Mouse (Mus musculus): ENCODE results near the gene Cldn9. TPM values are rescaled to one million over a fixed set of nuclear protein-coding genes. Genes with fewer than 3 reads are reported as not detected.

The Cldn9 gene
- total RNA-seq (2021) = not detected
- long read RNA-seq, experiment 1 = 0 reads
- long read RNA-seq, experiment 2 = 0 reads

DNA sequence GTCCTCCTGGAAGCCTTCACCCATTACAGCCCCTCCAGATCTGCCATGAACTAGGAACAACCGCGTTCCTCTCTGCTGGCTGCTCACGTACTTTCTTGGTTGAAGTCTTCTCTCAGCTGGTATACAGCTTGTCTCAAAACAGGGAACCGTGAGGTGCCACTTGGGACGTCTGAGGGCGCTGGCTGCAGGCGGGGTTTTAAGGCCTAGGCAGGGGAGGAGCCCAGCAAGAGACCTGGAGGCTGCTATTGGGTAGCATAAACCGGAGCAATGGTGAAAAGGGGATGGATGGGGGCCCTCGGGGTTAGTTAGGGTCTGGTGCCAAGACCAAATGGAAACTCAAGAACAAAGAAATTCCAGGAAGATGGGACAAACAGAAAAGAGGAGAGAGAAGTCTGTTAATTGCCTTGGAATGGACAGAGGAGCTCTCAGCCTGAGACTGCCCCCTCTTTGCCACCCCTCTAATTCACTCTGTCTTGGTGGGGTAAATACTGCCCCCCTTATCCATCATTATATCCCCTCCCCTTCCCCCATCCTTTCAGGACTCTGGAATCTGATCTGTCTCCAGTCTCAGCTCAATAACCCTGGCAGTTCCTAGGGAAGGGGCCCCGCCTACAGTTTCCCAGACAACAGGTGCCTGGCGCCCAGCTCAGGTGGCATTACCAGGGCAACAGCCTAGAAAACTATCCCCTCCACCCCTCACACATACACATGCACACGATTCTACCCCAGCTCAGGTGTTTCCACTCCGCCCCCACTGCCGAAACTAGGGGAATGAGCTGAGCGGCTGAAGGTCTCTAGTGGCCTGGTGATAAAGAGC is at the start of gene Cldn9:
Gene Cldn9 (minus strand): TSS at position 171 of the 817 bp plus-strand sequence.
- DNase-seq = no peak

DNA sequence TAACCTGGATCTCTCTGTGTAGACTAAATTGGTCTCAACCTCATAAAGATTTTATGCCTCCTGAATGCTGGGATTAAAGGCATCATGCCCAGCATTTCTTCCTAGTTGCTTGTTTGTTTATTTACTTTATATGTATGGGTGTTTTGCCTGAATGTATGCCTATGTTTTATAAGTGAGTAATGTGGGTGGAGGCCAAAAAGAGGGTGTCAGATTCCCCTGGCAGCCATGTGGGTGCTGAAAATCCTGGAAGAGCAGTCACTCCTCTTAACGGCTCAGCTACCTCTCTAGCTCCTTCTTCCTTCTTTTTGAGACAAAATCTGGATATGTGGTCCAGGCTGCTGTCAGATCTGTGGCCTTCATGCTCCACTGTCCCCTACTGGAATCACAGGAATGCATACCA is 46.6 kb upstream of the Cldn9 start:
- no peak for DNase-seq

DNA sequence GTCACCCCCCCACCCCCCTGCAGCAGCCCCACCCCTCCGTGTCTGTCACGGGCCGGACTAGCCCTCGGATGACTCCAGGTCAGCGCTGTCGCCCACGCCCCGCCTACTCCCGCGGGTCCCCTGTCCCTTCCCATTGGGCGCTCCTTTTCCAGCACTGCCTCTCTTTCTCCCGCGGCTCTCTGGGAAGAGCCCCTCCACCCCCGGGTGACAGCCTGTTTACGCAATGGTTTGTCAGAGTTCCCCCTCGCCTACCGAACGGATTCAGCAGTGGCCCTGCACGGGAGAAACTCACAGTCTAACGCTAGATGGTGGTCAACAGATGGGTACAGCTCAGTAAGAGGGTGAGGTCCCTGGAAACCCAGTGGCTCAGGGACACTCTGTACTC is 42.9 kb upstream of the Cldn9 start:
- DNase-seq = peak; percentile 82 to 88

DNA sequence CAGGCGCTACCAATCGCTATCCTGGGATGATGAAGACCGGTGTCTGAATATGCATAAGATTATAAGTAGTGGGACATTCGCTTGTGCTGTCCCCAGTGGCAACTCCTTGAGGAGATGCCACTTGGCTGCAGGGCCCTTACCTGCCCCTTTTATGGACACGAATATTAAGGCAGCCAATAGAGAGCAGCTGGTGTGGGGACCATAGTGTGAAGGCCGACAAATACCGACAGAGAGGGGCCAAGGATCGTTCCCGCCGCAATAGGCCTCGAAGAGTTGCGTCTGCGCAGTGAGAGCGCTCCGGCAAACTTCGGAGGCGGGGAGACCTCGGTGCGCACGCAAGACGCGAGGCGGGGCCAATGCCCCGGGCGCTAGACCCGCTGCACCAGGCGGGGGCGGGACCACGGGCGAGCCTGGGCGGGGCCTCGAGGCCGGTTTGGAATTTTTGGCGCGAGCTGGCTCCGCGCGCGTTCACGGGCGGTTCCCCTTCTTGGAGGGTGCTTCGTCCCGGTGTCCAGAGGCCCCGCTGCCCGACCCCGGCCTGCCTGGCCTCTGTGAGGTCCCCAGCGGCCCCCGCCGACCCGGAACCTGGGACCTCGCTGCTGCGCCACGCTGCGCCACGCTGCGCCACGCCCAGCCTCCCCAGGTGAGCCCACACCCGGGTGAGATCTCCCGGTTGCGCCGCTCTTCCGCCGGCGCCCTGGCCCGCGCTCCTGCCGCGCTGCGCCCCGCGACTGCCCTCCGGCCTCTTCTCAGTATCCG is 42.4 kb upstream of the Cldn9 start, which contains the start of gene Pkmyt1:
Gene Pkmyt1 (plus strand): TSS at position 338 of the 759 bp plus-strand sequence.
- peak; percentile 97 to 99 for DNase-seq

DNA sequence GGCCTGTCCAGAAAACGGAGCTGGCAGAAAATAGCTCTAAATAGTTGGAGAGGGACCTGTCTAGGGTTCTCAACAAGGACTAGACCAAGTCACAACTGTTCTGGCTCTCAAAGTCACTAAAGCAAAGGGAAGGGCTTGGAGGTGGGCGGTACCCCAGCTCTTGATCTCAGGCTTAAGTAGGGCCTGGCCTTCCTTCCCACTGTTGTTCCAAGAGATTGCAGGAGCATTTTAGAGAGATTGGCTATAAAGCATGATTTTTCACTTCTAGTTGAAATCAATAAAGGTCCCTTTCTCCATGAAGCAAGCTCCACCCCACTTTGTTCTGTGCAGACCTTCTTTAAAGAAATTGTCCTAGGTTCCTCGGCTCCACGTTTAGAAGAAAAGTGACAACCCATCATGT is 41.7 kb upstream of the Cldn9 start:
- DNase-seq = no peak

DNA sequence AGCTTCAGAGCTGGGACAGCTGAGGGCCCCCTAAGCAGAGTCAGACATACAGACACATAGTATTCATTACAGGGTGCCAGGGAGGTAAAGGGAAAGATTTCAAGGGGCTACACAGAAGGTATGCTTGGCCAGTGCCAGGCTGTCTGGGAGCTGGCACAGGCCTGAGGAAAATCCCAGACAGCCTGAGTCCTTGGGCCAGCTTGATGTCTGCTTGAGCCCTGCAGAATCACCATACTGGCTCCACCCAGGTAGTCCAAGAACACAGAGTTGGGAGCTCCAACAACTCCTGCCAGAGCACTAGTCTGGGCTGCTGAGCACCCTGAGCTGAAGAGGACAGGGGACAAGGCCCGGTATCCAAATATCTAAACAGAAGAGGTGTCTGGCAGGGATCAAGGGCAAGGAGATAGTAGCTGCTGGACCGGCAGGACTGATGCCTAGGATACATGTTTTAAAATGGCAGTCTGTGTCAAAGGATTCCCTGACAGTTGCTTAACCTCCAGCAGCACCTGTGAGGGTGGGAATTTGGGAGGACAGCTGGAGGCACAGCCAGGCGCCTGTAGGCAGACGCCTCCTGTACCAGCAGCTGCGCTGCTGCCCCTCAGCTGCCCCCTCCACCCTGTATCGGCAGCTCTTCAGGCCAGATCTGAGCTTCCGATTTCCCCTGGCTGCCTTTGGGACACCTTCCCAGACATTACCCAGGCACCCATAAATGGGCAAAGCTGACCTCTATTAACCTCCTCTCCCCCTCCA is 38.7 kb upstream of the Cldn9 start, which contains the start of gene 1520401A03Rik:
Gene 1520401A03Rik (minus strand): TSS at position 408 of the 750 bp plus-strand sequence.
- peak; percentile 37 to 45 for DNase-seq

DNA sequence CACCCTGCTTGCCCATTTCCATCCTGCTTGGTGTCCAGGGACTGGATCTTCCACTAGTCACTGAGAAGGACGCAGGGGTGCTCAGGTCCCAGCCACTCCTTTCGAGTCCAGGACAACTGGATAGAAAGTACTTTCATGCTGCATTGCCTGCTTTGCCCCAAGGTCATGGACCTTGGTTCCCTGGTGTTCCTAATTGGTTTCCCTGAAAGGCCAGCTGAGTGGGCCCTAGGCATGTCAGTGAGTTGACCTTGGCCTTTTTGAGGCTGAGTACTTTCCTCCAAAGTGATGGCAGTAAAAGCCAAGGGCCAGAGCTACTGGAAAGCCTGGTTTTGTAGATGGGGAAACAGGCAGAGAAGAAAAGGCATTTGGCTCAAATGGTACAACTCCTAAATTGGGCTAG is 38.1 kb upstream of the Cldn9 start:
- DNase-seq = peak; percentile 62 to 63

DNA sequence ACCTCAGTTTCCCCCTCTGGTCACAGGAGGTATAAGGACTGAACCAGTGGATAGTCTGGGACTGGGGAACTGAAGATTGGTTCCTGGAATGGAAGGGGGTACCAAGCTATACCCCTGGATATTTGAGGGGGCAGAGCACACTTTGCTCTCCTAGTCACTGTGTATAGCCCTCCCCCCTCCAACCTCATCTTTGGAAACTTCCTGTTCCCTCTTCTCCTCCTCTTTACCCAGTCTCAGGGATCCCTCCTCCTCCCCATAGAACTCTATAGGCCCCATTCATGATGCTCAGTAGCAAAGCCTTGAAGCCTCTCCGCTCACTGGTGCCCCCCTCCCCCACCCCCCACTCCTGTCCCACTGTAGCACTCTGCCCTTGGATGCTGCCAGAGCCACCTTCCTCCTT is 35.6 kb upstream of the Cldn9 start:
- no peak for DNase-seq

DNA sequence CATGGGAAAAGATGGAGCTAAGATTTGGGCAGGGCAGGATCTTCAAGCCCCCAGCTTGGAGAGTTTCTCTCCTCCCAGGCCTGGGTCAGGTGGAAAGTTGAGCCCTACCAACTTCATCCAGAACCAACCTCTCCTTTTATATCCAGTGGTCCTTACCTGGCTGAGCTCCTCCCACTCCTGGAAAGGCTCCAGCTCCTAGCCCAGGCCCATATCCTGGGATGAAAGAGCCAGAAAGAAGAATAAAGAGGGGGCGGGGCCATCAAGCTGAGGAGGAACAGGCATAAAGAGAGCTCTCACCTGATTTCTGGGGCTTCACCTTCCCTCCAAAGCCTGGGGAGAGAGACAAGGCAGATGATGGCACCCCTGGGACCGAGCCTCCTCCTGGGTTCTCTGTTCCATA is 33.2 kb upstream of the Cldn9 start:
- no peak for DNase-seq

DNA sequence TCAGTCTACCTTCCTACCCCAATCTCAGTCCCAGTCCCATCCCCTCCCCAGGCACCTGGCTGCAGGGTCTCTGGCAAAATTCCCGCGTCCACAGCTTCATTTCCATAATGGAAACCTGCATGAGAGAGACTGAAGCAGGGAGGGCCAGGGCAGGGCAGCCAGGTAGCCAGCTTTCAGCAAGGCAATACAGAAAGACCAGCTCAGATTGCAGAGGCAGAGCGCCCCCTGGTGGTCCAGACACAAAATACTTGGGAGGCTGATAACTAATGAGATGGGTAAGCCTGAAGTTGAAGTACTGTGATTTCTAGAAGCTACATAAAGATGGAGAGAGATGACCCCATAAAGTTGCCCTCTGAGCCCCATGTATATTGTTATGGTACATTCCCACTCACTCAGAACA is 22.4 kb upstream of the Cldn9 start:
- peak; percentile 81 to 84 for DNase-seq

DNA sequence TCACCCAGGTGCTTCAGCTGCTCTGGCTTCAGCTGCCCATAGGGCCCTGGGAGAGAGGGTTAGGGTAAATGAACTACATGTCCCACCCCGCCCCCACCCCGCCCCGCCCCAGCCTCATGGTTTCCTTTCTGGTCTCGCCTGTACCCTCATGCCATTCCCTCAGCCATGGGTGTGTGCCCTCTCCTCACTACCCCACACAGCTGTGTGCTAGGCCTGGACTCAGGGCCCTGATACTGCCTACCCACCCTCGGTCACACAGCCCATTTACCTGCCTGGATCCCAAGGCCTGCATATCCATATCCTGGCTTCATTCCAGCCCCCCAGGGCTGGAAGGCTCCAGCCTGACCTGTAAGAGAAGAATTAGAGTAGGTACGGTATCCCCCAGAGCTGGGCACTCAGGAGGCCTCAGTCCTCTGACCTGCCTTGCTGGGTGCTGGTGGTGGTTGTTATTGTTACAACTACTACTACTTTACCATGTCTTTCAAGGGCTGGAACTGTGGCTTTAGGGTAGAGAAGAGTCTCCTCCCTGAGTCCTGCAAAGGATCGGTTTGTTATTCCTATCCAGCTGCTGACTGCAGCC is 21.8 kb upstream of the Cldn9 start:
- DNase-seq = no peak

DNA sequence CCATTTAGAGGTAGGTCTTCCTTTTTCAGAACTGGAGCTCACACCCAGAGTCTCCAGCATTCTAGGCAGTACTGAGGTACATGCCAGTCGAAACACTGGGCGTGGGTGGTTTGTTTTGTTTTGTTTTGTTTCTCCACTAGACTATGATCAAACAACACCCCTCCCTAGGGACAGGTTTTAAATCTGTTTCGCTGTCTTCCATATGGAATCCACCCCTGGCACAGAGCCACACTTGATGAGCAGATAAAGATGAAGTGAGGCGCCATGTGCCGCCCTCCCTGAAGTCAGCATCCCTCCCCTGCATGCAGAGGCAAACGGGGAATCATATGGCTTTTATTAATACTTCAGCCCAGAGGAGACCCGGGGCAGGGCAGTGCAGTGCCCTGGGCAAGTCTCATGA is 20.9 kb upstream of the Cldn9 start:
- no peak for DNase-seq

DNA sequence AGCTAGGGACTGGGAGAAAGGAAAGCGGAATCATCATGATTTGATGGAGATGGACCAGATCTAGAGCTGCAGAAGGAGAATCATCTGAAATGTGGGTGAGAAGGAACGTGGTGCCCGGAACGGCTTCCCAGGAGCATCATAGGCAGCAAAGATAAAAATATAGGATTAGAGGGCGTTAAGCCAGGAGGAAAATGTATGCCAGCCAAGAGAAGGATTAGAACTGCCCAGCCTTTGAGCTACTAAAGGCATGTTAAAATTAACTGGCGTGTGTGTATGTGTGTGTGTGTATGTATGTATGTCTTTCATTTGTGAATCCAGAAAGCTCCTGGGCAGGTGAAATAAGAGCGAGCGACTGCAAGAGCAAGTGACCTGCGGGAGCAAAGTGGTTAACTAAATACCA is 19.5 kb upstream of the Cldn9 start:
- DNase-seq = no peak

DNA sequence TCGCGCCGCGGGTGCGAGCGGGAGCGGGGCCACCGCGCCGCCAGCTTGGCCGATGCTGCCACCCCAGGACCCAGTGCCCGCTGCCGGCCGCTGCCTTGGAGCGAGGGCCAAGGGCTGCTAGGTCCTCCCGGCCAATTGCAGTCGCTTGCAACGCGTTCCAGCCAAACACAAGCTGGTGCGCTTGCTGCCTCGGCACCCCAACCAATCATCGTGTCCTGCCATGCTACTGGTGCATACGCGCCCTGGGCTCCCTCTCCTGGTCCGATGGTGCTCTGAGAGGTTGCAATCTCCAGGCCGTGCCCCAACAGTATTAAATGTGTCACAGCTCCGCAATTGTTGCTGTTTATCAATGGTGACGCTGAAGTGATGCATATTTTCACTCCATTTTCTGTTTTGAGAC is 16.3 kb upstream of the Cldn9 start:
- DNase-seq = peak; percentile 95 to 96

DNA sequence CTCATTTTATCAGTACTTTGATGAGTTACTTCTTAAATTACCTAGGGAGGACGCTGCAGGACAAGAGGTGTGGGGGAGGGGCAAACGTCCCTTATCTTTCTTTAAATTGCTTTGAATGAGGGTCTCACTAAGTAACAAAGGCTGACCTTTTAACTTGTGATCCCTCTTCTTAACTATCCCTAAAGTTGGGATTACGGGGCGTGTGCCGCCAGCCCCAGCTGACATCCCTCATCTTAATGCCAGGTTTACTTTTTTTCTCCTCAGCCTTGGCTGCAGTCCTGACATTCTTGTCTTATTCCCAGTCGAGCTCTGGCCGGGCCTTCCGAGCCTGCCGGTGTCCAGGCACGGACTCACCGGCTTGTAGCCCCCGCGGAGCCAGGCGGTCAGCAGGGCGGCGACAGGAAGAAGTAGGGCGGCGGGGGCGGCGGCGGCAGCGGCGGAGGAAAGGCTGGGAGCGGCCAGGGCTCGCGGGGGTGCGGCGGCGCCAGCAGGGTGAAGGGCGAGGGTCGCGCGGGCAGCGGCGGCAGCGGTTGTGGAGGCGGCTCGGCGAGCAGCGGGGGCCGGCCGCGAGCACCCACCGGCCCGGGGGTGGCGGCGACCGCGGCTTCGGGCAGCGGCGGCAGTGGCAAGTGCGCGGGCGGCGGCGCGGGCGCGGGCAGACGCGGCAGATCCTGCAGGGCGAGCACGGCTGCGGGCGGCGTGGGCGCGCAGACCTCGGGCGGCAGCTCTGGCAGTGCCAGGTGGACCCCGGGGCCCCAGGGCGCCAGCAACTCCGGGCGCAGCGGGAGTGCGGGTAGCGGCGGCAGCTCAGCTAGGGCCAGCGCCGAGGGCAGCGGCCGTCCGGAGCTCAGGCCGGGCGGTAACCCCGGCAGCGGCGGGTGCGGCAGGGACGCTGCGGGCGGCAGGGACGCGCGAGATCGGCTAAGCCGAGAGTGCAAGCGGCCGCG is 15.6 kb upstream of the Cldn9 start:
- peak; percentile 68 to 71 for DNase-seq

DNA sequence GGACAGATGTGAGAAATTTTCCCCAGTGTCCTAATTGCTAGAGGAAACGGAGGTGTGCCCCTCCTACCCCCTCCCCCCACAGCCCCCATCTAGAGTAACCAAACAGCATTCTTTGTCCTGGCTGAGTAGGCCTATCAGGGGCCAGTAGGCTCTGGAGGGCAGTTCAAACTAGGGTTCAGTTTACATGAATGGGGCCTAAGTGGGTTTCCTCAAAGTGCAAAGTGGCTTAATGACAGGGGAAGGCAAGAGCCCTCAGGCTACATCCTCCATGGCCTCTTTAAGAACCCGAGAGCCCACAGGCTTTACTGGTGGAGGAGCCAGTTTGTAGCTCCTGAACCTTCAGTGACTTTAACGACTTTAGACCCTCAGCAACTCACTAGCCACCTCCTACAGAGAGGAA is 12.0 kb upstream of the Cldn9 start:
- DNase-seq = no peak

DNA sequence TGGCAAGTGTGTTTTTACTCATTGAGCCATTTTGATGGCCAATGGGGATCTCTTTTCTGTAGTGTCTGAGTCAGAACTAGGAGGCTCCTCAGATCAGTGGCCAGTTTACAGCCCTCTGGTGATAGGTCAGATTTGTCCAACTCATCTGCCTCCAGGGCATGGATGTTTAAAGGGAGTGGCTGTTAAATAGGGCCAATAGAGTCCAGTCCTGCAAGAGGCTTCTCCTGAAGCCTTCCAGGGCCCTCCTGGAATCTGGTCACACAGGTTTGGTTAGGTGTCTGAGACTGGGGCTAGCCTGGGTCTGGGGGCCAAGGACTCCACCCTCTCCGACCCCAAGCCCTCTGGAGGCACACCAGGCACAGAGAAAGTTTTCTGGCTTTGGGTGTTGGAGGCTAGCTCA is 10.7 kb upstream of the Cldn9 start:
- DNase-seq = no peak

DNA sequence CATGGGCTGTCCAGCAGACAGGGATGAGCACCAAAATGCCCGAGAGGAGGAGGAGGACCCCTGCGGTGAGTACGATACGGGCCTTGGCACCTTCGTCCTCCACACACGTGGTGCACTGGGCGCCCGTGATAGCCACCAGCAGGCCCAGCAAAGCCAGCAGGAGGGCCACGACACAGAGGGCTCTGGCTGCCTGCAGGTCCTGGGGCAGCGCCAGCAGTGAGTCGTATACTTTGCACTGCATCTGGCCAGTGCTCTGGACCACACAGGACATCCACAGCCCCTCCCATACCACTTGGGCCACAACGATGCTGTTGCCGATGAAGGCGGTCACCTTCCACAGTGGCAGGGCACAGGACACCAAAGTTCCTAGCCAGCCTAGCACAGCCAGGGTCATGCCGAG is 600 bp downstream of the Cldn9 start:
- no peak for DNase-seq

DNA sequence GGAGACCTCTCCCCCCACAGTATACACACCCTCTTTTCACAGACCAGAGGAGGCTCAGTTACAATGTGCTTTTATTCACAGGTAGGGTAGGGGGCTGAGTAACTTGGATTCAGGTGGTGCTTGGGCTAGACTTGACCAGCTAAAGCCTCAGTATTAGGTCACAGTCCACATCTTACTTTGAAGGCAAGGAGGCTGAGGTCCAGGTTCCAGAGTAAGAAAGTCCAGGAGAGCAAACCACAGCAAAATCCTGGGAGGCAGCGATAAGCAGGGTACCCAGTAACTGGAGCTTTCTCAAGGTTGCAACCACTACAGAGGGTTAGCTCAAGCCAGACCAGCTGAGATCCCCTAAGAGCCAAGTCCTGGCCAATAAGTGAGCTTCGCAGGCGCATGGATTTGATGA is 1.3 kb downstream of the Cldn9 start:
- no peak for DNase-seq

DNA sequence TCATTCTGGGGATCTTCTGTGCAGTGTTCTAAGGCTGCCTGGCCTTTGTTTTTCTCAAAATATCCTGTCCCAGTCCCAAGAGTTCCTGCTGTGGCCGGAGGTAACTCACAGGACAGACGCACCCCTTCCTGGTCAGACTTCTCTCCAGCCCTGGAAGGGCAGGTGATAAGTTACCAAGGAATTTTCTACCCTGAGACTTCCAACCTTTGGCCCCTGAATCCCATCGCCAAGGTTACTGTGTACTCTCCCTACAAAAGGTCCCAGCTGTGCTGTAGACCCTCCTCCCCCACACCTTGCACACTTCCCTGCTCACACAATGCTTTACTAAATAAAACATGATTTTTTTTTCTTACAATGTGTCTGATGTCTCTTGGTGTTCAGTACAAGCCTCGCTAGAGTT is 1.7 kb downstream of the Cldn9 start:
- DNase-seq = no peak

DNA sequence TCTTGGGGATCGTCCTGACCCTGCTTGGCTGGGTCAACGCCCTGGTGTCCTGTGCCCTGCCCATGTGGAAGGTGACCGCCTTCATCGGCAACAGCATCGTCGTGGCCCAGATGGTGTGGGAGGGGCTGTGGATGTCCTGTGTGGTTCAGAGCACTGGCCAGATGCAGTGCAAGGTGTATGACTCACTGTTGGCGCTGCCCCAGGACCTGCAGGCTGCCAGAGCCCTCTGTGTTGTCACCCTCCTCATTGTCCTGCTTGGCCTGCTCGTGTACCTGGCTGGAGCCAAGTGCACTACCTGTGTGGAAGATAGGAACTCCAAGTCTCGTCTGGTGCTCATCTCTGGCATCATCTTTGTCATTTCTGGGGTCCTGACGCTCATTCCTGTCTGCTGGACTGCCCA is 2.7 kb downstream of the Cldn9 start:
- peak; percentile 71 to 74 for DNase-seq
